10 mouse cellular contexts compared by ENCODE assay signal in the genomic region with DNA sequence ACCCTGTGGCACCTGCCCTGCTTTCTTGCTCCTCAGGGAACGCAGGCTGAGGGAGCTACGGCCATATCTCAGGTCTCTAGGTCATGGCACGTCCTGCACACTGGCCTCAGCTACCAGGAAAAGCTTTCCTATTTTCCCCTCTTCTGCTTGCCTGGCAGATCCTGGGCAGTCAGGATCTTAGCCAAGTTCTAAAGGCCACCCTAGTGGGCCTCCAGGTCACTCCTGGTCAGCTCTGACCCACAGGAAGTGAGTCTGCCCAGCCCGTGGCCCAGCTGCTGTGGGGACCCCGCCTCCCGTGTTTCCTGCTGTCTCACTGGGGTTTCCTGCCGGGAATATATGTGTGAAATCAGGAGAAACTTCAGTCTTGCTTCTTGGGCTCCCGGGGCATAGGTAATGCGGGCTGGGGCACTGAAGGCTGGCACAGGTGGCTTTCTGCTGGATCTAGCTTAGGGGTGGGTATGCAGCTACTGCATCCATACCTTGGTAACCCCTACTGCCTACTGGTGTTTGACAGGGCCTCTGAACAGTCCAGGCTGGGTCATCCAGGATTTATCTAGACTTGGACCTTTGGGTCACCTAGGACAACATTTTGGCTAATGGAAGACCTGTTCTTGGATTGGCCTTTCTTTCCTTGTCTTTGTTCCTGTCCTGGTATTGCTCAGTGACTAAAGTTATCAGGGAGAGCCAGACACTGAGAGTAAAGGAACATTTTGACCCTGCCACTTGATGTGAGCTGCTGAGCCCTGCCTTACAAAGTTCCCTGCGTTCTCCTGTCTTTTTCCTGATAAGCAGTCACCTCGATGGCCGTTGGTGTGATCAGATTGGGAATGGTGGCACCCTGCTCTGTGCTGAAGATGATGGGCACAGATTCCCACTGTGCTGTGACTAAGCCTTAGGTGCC. TPM values are rescaled to one million over a fixed set of nuclear protein-coding genes. Genes with fewer than 3 reads are reported as not detected.
DNase-seq lines count a peak whose midpoint lies in the region; TF ChIP-seq lines count a peak whose summit lies in the region.
"Had no signal": no experiment of that assay in that cellular context is flagged by ENCODE, and none has a peak within 500 bp of the region (broad histone marks: within the 10 kb centered on the region; RNA-seq: fewer than 3 reads in every experiment).

No protein-coding gene starts in this region.

- H3K4me1 ChIP-seq in lung, adult 2 months (ENCODE audit: control insufficient read depth, insufficient read depth, low read length) = peaks cover 21% of the 10 kb centered on the region

- no peak for TF ChIP-seq CTCF in lung, adult 2 months (IDR thresholded peaks at IDR 0.05; ENCODE audit: insufficient read depth, low read length)

- WGBS in lung, adult 2 months = 45% methylated on average over 12 of the region's 12 CpGs

- no peak for TF ChIP-seq POLR2A in lung, adult 2 months (IDR thresholded peaks at IDR 0.05; ENCODE audit: borderline replicate concordance, extremely low read depth, low read depth, low read length)

- DNase-seq in adrenal gland, postnatal 10 days = peak; percentile 65
- DNase-seq in heart, adult 8-10 months (ENCODE audit: low spot score) = peak; percentile 76
- peak; percentile 92 for DNase-seq in kidney, adult 9 months
- peak; percentile 23 for DNase-seq in lung, adult 2 months
- no peak for DNase-seq in embryo, embryonic 11 days
- DNase-seq in urinary bladder, postnatal 10 days (ENCODE audit: low spot score) = no peak
- no peak for DNase-seq in layer of hippocampus, postnatal 10 days (ENCODE audit: low spot score in 2 of 2)
- no peak for DNase-seq in gastrocnemius, adult 18-20 months (ENCODE audit: low spot score)

- H3K4me3 ChIP-seq in lung, adult 2 months (replicated peaks; ENCODE audit: extremely low read depth, low read depth, low read length) = no peak overlapping the region
- H3K4me3 ChIP-seq: midbrain, embryonic 12.5 days had no signal

RNA-seq across cellular contexts. Expression of a gene that starts 2.9 kb away (rescaled TPM):
- total RNA-seq in adrenal gland, postnatal 10 days (2021) = 10 to 100 TPM; 77.3 to 79.6 TPM
- total RNA-seq in heart, adult 8-10 months (2022) = 100 to 1,000 TPM; 111 to 152 (median 131) TPM
- polyA plus RNA-seq in lung, adult 2 months (2012; rRNA removed) = 161 and 222 TPM in 2 replicates
- total RNA-seq in layer of hippocampus, postnatal 10 days (2021) = 10 to 100 TPM; 23.3 to 24.5 TPM
- total RNA-seq in gastrocnemius, adult 18-20 months (2021) = 10 to 100 TPM; 17.3 to 23.8 TPM

RNA-seq across cellular contexts. Expression of a gene that starts 25.6 kb away (rescaled TPM):
- total RNA-seq in adrenal gland, postnatal 10 days (2021) = 10 to 100 TPM; 52.5 to 58.9 TPM
- total RNA-seq in heart, adult 8-10 months (2022) = 100 to 1,000 TPM; 132 to 152 (median 141) TPM
- 142 and 178 TPM in 2 replicates for polyA plus RNA-seq in lung, adult 2 months (2012; rRNA removed)
- 10 to 100 TPM; 13.2 to 13.5 TPM for total RNA-seq in layer of hippocampus, postnatal 10 days (2021)
- 100 to 1,000 TPM; 124 to 139 TPM for total RNA-seq in gastrocnemius, adult 18-20 months (2021)

RNA-seq across cellular contexts. Expression of a gene that starts 42.4 kb away (rescaled TPM):
- 1 to 10 TPM; 4.1 to 8.3 TPM for total RNA-seq in adrenal gland, postnatal 10 days (2021)
- 10 to 100 TPM; 60.5 to 89.6 (median 75.4) TPM for total RNA-seq in heart, adult 8-10 months (2022)
- 1.5 and 4.2 TPM in 2 replicates for polyA plus RNA-seq in lung, adult 2 months (2012; rRNA removed)
- 10 to 100 TPM; 88.6 to 98.8 TPM for total RNA-seq in layer of hippocampus, postnatal 10 days (2021)
- total RNA-seq in gastrocnemius, adult 18-20 months (2021) = 10 to 100 TPM; 63.4 to 85.0 TPM
- total RNA-seq: hematopoietic stem cell, adult 5-6 weeks had no signal

RNA-seq across cellular contexts. Expression of a gene that starts 58.3 kb away (rescaled TPM):
- 1 to 10 TPM; 1.8 to 1.9 TPM for total RNA-seq in adrenal gland, postnatal 10 days (2021)
- total RNA-seq in heart, adult 8-10 months (2022) = under 1 TPM; 0.31 to 0.78 (median 0.64) TPM
- polyA plus RNA-seq in lung, adult 2 months (2012; rRNA removed) = 7.1 and 7.9 TPM in 2 replicates
- total RNA-seq in layer of hippocampus, postnatal 10 days (2021) = 1 to 10 TPM; 2.4 to 2.5 TPM
- under 1 TPM in 1 of 2 experiments, not detected in 1; 0.24 TPM for total RNA-seq in gastrocnemius, adult 18-20 months (2021)

Comparison
In these comparisons a context has a peak if more than half of its experiments do, and no peak if none do; other contexts are left out.
1. DNase-seq: peak in adrenal gland, postnatal 10 days (single experiment), heart, adult 8-10 months (single experiment), kidney, adult 9 months (single experiment) and lung, adult 2 months (single experiment); none in embryo, embryonic 11 days (single experiment), urinary bladder, postnatal 10 days (single experiment), layer of hippocampus, postnatal 10 days (0 of 2) and gastrocnemius, adult 18-20 months (single experiment).
2. RNA of a gene that starts 42.4 kb away (total RNA-seq): 88.6 to 98.8 TPM in layer of hippocampus, postnatal 10 days, 63.4 to 85.0 TPM in gastrocnemius, adult 18-20 months and 60.5 to 89.6 TPM in heart, adult 8-10 months; 4.1 to 8.3 TPM in adrenal gland, postnatal 10 days; every median in the first group is over 4 times any median in the second.